Mouse (Mus musculus): ENCODE measurements around the gene Kif21a.

DNA sequence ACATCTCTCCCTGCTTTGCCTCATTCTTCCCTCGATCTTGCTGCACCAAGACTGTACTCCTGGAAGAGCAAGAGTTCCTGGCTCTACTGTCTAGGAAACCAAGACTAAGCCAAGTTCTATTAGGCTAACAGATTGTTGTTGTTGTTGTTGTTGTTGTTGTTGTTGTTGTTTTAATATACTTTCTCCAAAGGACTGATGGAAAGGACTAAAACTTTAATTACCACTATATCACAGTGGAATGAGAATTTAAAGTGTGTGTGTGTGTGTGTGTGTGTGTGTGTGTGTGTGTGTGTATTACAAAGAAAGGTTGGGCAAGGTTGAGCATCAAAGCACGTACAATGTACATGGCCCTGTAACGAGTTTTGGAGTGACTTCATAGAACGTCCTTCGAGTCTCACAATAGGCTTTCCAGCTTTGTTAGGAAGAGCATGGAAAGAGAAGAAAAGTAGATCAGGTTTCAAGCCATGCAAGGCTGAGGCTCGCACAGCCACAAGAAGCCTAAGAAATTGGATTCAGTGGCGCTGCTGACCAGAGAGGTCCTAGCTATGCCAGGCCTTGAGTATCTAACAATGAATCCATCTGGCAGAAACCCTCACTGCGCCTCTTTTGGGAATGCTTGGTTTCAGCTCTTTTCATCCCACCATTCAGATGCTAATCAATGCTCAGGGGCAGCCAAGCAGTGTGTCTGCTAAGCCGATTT is 31.4 kb downstream of the Kif21a start:
- TF ChIP-seq POLR2A (IDR thresholded peaks at IDR 0.05; ENCODE audit: borderline replicate concordance, extremely low read depth, insufficient read depth, insufficient read length, poor library complexity, severe bottlenecking): peak; percentile 13; the same call in 1 of the 2 replicates
- TF ChIP-seq CTCF (IDR thresholded peaks at IDR 0.05; ENCODE audit: borderline replicate concordance, extremely low read depth, insufficient read depth, insufficient read length): no peak

Data from brain, embryonic 14.5 days (tissue).